Mouse (Mus musculus): ENCODE measurements around the gene Coro6.

DNA sequence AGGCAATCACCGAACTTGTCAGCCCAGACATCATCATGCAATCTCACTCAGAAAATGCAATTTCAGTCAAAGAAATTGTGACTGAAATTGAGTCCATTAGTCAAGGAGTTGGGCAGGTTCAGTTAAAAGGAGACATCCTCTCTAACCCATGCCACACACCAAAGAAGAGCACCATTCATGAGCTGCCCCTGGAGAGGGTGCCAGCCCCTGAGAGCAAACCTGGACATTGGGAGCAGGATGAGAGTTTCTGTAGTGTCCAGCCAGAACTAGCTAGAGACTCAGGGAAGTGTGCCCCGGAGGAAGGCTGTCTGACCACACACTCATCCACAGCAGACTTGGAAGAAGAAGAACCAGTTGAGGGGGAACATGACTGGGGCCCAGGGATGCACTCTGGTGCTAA lies 8.8 kb upstream of the Coro6 start:
- no peak for TF ChIP-seq MAFK (IDR thresholded peaks at IDR 0.05; ENCODE audit: borderline replicate concordance, low read depth, low read length)
- TF ChIP-seq SMC3 (IDR thresholded peaks at IDR 0.05; ENCODE audit: low read depth, low read length), result no peak
- TF ChIP-seq CTCF (IDR thresholded peaks at IDR 0.05 in 2 of 3, conservative IDR thresholded peaks at IDR 0.05 in 1 of 3; ENCODE audit: control insufficient read depth in 1 of 3, insufficient read depth in 1 of 3, low read depth in 2 of 3, low read length in 3 of 3, poor library complexity in 1 of 3, severe bottlenecking in 1 of 3), result no peak
- TF ChIP-seq ETS1 (IDR thresholded peaks at IDR 0.05; ENCODE audit: low read depth, low read length), result no peak
- no peak for TF ChIP-seq GATA1 (IDR thresholded peaks at IDR 0.05; ENCODE audit: low read depth, low read length)
- no peak for TF ChIP-seq E2F4 (IDR thresholded peaks at IDR 0.05; ENCODE audit: borderline replicate concordance, low read depth, low read length)
- TF ChIP-seq RAD21 (IDR thresholded peaks at IDR 0.05; ENCODE audit: low read depth, low read length), result no peak
- no peak for TF ChIP-seq ZMIZ1 (IDR thresholded peaks at IDR 0.05; ENCODE audit: low read depth, low read length)
- no peak for TF ChIP-seq EP300 (IDR thresholded peaks at IDR 0.05; ENCODE audit: low read depth in 1 of 2, low read length in 2 of 2)
- TF ChIP-seq ZNF384 (IDR thresholded peaks at IDR 0.05; ENCODE audit: low read depth, low read length), result no peak
- TF ChIP-seq CHD2 (IDR thresholded peaks at IDR 0.05; ENCODE audit: low read length), result no peak
- no peak for TF ChIP-seq MYB (IDR thresholded peaks at IDR 0.05; ENCODE audit: low read depth, low read length)
